Mouse (Mus musculus) macrophage (primary cell): ENCODE results near the gene Ak7. TPM values are rescaled to one million over a fixed set of nuclear protein-coding genes. Genes with fewer than 3 reads are reported as not detected.

Experiments used
- polyA plus RNA-seq: library from polyadenylated mRNA; stranded (reverse); fragments of 250-400 nt; gene quantifications from 3 replicates; pipeline ENCODE4 v1.2.4, GENCODE M21; 2018; ENCODE audit warnings: inconsistent platforms

Ak7 gene
- polyA plus RNA-seq, 1 experiment from 2014 or later, result not detected

Other genes starting within 250 kb of the Ak7 start
- not detected in 3 replicates for gene Bdkrb2, start 142.8 kb upstream of the Ak7 start, polyA plus RNA-seq
- not detected in 3 replicates for gene Bdkrb1, start 102.9 kb upstream of the Ak7 start, polyA plus RNA-seq
- gene Gskip, start 21.1 kb upstream of the Ak7 start, polyA plus RNA-seq, result 14.1 to 17.9 TPM (median 17.7 TPM) in 3 replicates
- 12.7 to 15.8 TPM (median 15.7 TPM) in 3 replicates for gene Atg2b, start 20.8 kb upstream of the Ak7 start, polyA plus RNA-seq
- gene Papola, start 78.7 kb downstream of the Ak7 start, polyA plus RNA-seq, result 86.0 to 118 TPM (median 97.4 TPM) in 3 replicates